Mouse (Mus musculus) forebrain, postnatal 0 days (tissue): ENCODE data around the gene Golga4. TPM values are rescaled to one million over a fixed set of nuclear protein-coding genes. Genes with fewer than 3 reads are reported as not detected.

Experiments used
- ATAC-seq: fragments of 200-750 bp; cut with Nextera tagmentation; 2 replicates; pipeline ENCODE4 v1.8.0; 2017; ENCODE audit warnings: mild to moderate bottlenecking, moderate library complexity
- DNase-seq: peaks from one replicate; pipeline ENCODE4 v3.0.0-alpha.2; 2015
- H3K27ac ChIP-seq: fragments of 300-500 bp; sonication (generic); 2 replicates; pipeline ENCODE4 v1.5.1; 2014; ENCODE audit warnings: low read depth, mild to moderate bottlenecking, antibody characterized with exemption, low read length, moderate library complexity, mixed read lengths
- H3K27me3 ChIP-seq: fragments of 300-500 bp; sonication (generic); 2 replicates; pipeline ENCODE4 v1.6.1; 2014; ENCODE audit warnings: mild to moderate bottlenecking, low read length, mixed read lengths; ENCODE audit not compliant: insufficient read depth
- H3K36me3 ChIP-seq: fragments of 300-500 bp; sonication (generic); 2 replicates; pipeline ENCODE4 v1.6.1; 2014; ENCODE audit warnings: mild to moderate bottlenecking, moderate library complexity; ENCODE audit not compliant: insufficient read depth
- H3K4me1 ChIP-seq: fragments of 300-500 bp; sonication (generic); 2 replicates; pipeline ENCODE4 v1.6.1; 2014; ENCODE audit warnings: antibody characterized with exemption; ENCODE audit not compliant: insufficient read depth
- H3K4me2 ChIP-seq: fragments of 300-500 bp; sonication (generic); 2 replicates; pipeline ENCODE4 v1.6.1; 2014; ENCODE audit warnings: low read depth, mild to moderate bottlenecking, moderate library complexity
- H3K4me3 ChIP-seq: fragments of 300-500 bp; sonication (generic); 2 replicates; pipeline ENCODE4 v1.5.1; 2014; ENCODE audit warnings: low read depth, low read length, mixed read lengths
- H3K9ac ChIP-seq: fragments of 300-500 bp; sonication (generic); 2 replicates; pipeline ENCODE4 v1.6.1; 2014; ENCODE audit warnings: mild to moderate bottlenecking
- H3K9me3 ChIP-seq: fragments of 300-500 bp; sonication (generic); 2 replicates; pipeline ENCODE4 v1.6.1; 2016; ENCODE audit warnings: low read length
- CTCF ChIP-seq: sonication (generic); IDR thresholded peaks from 2 replicates; pipeline ENCODE4 v1.5.1; 2016; ENCODE audit warnings: antibody characterized with exemption, control low read depth, low read depth
- WGBS: fragments of 180-500 bp; shearing (Covaris S2); extraction: QIAGEN DNeasy Blood & Tissue Kit; methylation state at CpG from one replicate; pipeline ENCODE4 v1.1.7; 2014; 5-methylcytosine and 5-hydroxymethylcytosine counted together
- polyA plus RNA-seq: library from polyadenylated mRNA; unstranded; fragments of >200 nt; fragmentation: Nextera tagmentation; extraction: Ambion mirVana; gene quantifications from 2 replicates; pipeline ENCODE4 v1.2.1, GENCODE M21; 2015
- total RNA-seq: library from RNA; depleted of rRNA; stranded (reverse); fragments of >200 nt; gene quantifications from 2 replicates; pipeline ENCODE4 v1.2.3, GENCODE M21; 2014

Golga4 gene
- total and polyA plus RNA-seq, 2 experiments from 2014 or later: 23.9 to 51.6 TPM

- H3K4me3 ChIP-seq: peak overlapping the region; percentile 31
- no peak overlapping the region for H3K27ac ChIP-seq
- no peaks in the 10 kb centered on the region for H3K9me3 ChIP-seq
- peak overlapping the region; percentile 49 for H3K4me2 ChIP-seq
- peaks cover 18% of the 10 kb centered on the region; the same call in 1 of the 2 replicates for H3K4me1 ChIP-seq
- ATAC-seq (no peak), DNase-seq (peak; percentile 40)
- WGBS: 1% methylated on average over 28 of the region's 28 CpGs
- peaks cover 31% of the 10 kb centered on the region for H3K27me3 ChIP-seq
- TF ChIP-seq CTCF: peak; percentile 50
- no peaks in the 10 kb centered on the region for H3K36me3 ChIP-seq
- no peak overlapping the region for H3K9ac ChIP-seq
Measured at GRCm38 (mm10) chr9:118488138-118488895, 17.8 kb upstream of the Golga4 start.

GRCm38 (mm10) chr9:118488896-118489578 lies 17.0 kb upstream of the Golga4 start:
- DNase-seq (no peak), ATAC-seq (no peak)
- TF ChIP-seq CTCF: no peak
- H3K36me3 ChIP-seq: no peaks in the 10 kb centered on the region
- H3K4me2 ChIP-seq: peak overlapping the region; percentile 49
- peak overlapping the region; percentile 31 for H3K4me3 ChIP-seq
- no peak overlapping the region for H3K9ac ChIP-seq
- H3K27me3 ChIP-seq: peaks cover 31% of the 10 kb centered on the region
- no peaks in the 10 kb centered on the region for H3K9me3 ChIP-seq
- WGBS: 2% methylated on average over 20 of the region's 20 CpGs
- peaks cover 18% of the 10 kb centered on the region; the same call in 1 of the 2 replicates for H3K4me1 ChIP-seq
- no peak overlapping the region for H3K27ac ChIP-seq

- H3K27ac ChIP-seq: no peak overlapping the region
- H3K4me1 ChIP-seq: peaks cover 18% of the 10 kb centered on the region; the same call in 1 of the 2 replicates
- no peaks in the 10 kb centered on the region for H3K9me3 ChIP-seq
- H3K4me2 ChIP-seq: peak overlapping the region; percentile 49
- no peaks in the 10 kb centered on the region for H3K36me3 ChIP-seq
- DNase-seq: peak; percentile 87
- ATAC-seq: peak; percentile 88
- no peak overlapping the region; the same call in 1 of the 2 replicates for H3K4me3 ChIP-seq
- peaks cover 26% of the 10 kb centered on the region for H3K27me3 ChIP-seq
- WGBS: 0% methylated on average over 16 of the region's 16 CpGs
- no peak overlapping the region for H3K9ac ChIP-seq
- TF ChIP-seq CTCF: peak; percentile 93
Measured at GRCm38 (mm10) chr9:118489579-118490019, 16.5 kb upstream of the Golga4 start.

GRCm38 (mm10) chr9:118491195-118491594 lies 14.9 kb upstream of the Golga4 start:
- Histone ChIP-seq H3K27me3 (peaks cover 21% of the 10 kb centered on the region), H3K4me1 (peaks cover 18% of the 10 kb centered on the region; the same call in 1 of the 2 replicates), H3K4me3 (no peak overlapping the region), H3K9me3 (no peaks in the 10 kb centered on the region), H3K9ac (no peak overlapping the region), H3K27ac (no peak overlapping the region), H3K4me2 (no peak overlapping the region), H3K36me3 (no peaks in the 10 kb centered on the region)
- ATAC-seq (no peak), DNase-seq (no peak)
- TF ChIP-seq CTCF: no peak
- 83% methylated on average over 4 of the region's 4 CpGs for WGBS

- H3K9me3 ChIP-seq: no peaks in the 10 kb centered on the region
- peaks cover 16% of the 10 kb centered on the region for H3K27me3 ChIP-seq
- H3K4me3 ChIP-seq: no peak overlapping the region
- H3K4me1 ChIP-seq: 0 out of 2 replicates have a peak, but pooled peaks cover 7% of the 10 kb centered on the region
- H3K36me3 ChIP-seq: no peaks in the 10 kb centered on the region
- H3K27ac ChIP-seq: no peak overlapping the region
- DNase-seq: no peak
- H3K4me2 ChIP-seq: no peak overlapping the region
- H3K9ac ChIP-seq: no peak overlapping the region
- ATAC-seq: no peak
- WGBS: 90% methylated on average over 8 of the region's 8 CpGs
- no peak for TF ChIP-seq CTCF
Measured at GRCm38 (mm10) chr9:118492932-118493698, 13.0 kb upstream of the Golga4 start.

- H3K4me3 ChIP-seq: no peak overlapping the region
- H3K27me3 ChIP-seq: peaks cover 9% of the 10 kb centered on the region
- H3K9ac ChIP-seq: no peak overlapping the region
- ATAC-seq (no peak), DNase-seq (no peak)
- TF ChIP-seq CTCF: no peak
- H3K36me3 ChIP-seq: no peaks in the 10 kb centered on the region
- WGBS: 90% methylated on average over 5 of the region's 5 CpGs
- no peak overlapping the region for H3K27ac ChIP-seq
- no peaks in the 10 kb centered on the region for H3K9me3 ChIP-seq
- no peak overlapping the region for H3K4me2 ChIP-seq
- H3K4me1 ChIP-seq: no peaks in the 10 kb centered on the region
Measured at GRCm38 (mm10) chr9:118494106-118494505, 12.0 kb upstream of the Golga4 start.
